Mouse (Mus musculus): ENCODE results near the gene Olfr430. TPM values are rescaled to one million over a fixed set of nuclear protein-coding genes. Genes with fewer than 3 reads are reported as not detected.
A peak's percentile ranks its signal among the peaks of the same experiment; 100 is the strongest.
"Not testable (repeated sequence)": the region's sequence is repeated elsewhere in the genome, so short reads cannot be mapped to it uniquely, and the experiment has no call there.

The Olfr430 gene
- not detected in 2 replicates for polyA plus RNA-seq (2016; fragmentation: Nextera tagmentation; extraction: Ambion mirVana)

- no peak within 1 kb of the TSS for H3K4me2 ChIP-seq (replicated peaks)
- no peaks in the 10 kb centered on the region for H3K27me3 ChIP-seq
- H3K9ac ChIP-seq (replicated peaks): no peak within 1 kb of the TSS
- H3K9me3 ChIP-seq: no peaks in the 10 kb centered on the region
- 86% methylated on average over 3 of the region's 3 CpGs for WGBS
- no peak for ATAC-seq (ENCODE audit: low FRiP score, low read depth)
- H3K4me1 ChIP-seq: no peaks in the 10 kb centered on the region
- no peak within 1 kb of the TSS for H3K4me3 ChIP-seq
- H3K27ac ChIP-seq (replicated peaks): no peak within 1 kb of the TSS
- H3K36me3 ChIP-seq: no peaks in the 10 kb centered on the region
These were observed at the start of gene Olfr430 for GRCm38 (mm10) chr1:174066305-174066704. Olfr430 (plus strand) TSS chr1:174066605.

DNA sequence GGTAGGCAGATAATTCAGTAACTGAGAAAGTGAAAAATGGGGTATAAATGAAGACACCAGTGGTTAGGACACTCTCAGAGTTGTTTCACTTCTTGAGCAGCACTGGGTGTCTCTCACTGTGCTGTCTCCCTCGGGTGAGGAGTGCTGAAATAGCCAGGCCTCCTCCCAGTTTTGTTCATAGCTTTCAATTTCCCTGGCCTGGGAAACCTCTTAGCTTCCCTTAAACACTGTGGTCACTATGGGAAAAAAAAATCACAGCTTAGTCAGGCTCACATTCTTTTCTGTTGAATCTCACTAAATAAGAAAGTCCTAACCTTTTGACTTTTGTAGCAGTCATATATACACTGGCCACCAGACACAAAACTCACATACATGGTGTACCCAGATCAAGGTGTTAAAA is 34.7 kb upstream of the Olfr430 start, which contains the start of gene Ifi205:
Gene Ifi205 (minus strand): TSS at position 113 of the 400 bp plus-strand sequence.
- WGBS: 50% methylated on average over 1 of the region's 1 CpGs
- Histone ChIP-seq H3K4me3 (no peak within 1 kb of the TSS), H3K27me3 (no peaks in the 10 kb centered on the region), H3K4me1 (no peaks in the 10 kb centered on the region), H3K4me2 (replicated peaks) (no peak within 1 kb of the TSS), H3K9ac (replicated peaks) (no peak within 1 kb of the TSS), H3K36me3 (no peaks in the 10 kb centered on the region), H3K9me3 (no peaks in the 10 kb centered on the region), H3K27ac (replicated peaks) (no peak within 1 kb of the TSS)
- no peak for ATAC-seq (ENCODE audit: low FRiP score, low read depth)

DNA sequence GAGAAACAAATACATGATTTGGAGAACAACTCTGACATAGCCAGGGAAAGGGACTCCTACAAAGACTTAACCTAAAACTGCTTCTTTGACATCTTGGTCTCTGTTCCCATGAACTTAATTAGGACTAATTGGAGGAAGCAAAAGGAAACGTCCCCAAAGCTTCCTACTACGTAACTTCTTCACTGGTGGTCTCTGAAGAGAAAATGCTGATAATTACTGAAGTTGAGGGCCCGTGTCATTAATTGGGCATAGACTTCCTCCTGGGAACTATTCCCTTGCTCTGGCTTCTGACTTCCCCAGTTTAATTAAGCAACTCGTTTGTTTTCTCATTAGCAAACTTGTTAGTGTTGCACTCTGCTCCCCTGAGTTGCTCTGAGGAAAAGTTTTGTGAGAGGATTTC is 30.6 kb upstream of the Olfr430 start:
- no peak for ATAC-seq (ENCODE audit: low FRiP score, low read depth)
- H3K4me2 ChIP-seq (replicated peaks): no peak overlapping the region
- H3K9me3 ChIP-seq: no peaks in the 10 kb centered on the region
- H3K36me3 ChIP-seq: no peaks in the 10 kb centered on the region
- H3K27ac ChIP-seq (replicated peaks): no peak overlapping the region
- no peak overlapping the region for H3K4me3 ChIP-seq
- H3K27me3 ChIP-seq: no peaks in the 10 kb centered on the region
- no peaks in the 10 kb centered on the region for H3K4me1 ChIP-seq
- 72% methylated on average over 4 of the region's 4 CpGs for WGBS
- no peak overlapping the region for H3K9ac ChIP-seq (replicated peaks)

DNA sequence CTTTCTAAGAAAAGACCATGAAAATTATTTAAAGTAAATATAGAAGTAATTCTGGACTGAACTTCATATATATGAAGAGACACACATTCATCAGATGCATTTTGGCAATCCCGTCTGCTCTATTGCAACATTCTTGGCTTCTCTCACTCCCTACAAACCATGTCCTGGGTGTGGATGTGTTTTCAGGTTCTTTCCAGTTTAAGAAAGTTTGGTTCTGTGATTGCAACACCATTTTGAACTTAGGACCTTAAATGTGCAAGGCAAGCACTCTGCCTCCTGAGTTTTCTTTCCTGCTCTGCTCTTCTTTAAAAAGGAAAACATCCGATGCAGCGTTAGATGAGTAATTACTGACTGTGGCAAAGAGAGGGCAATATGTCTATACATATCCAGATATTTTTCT is 27.9 kb upstream of the Olfr430 start:
- Histone ChIP-seq H3K4me3 (no peak overlapping the region), H3K27ac (replicated peaks) (no peak overlapping the region), H3K4me2 (replicated peaks) (no peak overlapping the region), H3K36me3 (no peaks in the 10 kb centered on the region), H3K9ac (replicated peaks) (no peak overlapping the region), H3K9me3 (no peaks in the 10 kb centered on the region), H3K4me1 (no peaks in the 10 kb centered on the region), H3K27me3 (no peaks in the 10 kb centered on the region)
- ATAC-seq (ENCODE audit: low FRiP score, low read depth): no peak
- WGBS: 90% methylated on average over 3 of the region's 3 CpGs

DNA sequence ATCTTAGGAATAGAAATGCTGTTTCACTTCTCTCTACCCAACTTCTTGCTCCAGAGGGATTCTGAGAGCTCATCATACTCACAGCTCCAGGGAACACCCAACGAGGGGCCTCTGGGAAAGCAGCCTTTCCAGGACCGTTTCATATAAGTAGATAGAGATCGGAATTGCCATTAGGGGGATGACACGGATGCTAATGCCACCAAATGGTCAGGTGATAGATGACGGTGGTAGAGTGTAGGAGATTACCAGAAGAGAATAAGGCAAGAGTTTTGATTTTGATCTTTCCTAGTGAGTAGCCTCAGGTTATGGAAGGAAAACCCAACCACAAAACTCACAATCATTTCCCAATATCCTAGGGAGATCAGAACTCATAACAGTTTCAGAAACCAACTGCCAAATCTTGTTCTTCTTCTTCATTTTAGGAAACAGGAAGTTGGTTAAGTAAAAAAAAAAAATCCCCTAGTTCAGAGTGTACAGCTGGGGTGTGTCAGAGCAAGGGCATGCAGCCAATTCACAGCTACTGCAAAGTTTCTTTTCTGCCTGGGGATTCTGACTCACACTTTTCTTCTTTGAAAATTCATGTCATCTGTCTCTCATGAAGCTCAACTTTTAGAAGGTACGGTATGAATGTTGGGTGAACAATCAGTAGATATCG is 25.8 kb upstream of the Olfr430 start, which contains the start of gene Olfr433:
Gene Olfr433 (plus strand): TSS at position 183 of the 655 bp plus-strand sequence.
- ATAC-seq (ENCODE audit: low FRiP score, low read depth): no peak
- Histone ChIP-seq H3K36me3 (no peaks in the 10 kb centered on the region), H3K4me2 (replicated peaks) (no peak within 1 kb of the TSS), H3K4me1 (no peaks in the 10 kb centered on the region), H3K9ac (replicated peaks) (no peak within 1 kb of the TSS), H3K27me3 (no peaks in the 10 kb centered on the region), H3K4me3 (no peak within 1 kb of the TSS), H3K27ac (replicated peaks) (no peak within 1 kb of the TSS), H3K9me3 (no peaks in the 10 kb centered on the region)
- 87% methylated on average over 7 of the region's 7 CpGs for WGBS

DNA sequence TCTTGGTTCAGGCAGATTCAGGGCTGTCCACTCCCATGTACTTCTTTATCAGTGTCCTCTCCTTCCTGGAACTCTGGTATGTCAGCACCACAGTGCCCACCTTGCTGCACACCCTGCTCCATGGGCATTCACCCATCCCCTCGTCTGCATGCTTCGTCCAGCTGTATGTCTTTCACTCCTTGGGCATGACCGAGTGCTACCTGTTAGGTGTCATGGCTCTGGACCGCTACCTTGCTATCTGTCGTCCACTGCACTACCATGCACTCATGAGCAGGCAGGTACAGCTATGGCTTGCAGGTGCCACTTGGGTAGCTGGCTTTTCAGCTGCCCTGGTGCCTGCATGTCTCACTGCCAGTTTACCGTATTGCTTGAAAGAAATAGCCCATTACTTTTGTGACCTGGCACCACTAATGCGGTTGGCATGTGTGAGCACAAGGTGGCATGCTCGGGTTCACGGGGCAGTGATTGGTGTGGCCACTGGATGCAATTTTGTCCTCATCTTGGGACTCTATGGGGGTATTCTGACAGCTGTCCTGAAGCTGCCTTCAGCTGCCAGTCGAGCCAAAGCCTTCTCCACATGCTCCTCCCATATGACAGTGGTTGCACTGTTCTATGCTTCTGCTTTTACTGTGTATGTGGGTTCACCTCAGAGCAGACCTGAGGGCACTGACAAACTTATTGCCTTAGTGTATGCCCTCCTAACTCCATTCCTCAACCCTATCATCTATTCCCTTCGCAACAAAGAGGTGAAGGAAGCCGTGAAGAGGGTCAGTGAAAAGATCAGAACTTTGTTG is 24.1 kb upstream of the Olfr430 start:
- ATAC-seq (ENCODE audit: low FRiP score, low read depth): 0 out of 2 replicates have a peak, but pooled peaks have one; percentile 27
- H3K9ac ChIP-seq (replicated peaks); H3K9me3 ChIP-seq; H3K27ac ChIP-seq (replicated peaks); H3K4me2 ChIP-seq (replicated peaks); H3K4me1 ChIP-seq; H3K36me3 ChIP-seq; H3K27me3 ChIP-seq; H3K4me3 ChIP-seq: not testable (repeated sequence)
- WGBS: 89% methylated on average over 12 of the region's 12 CpGs

DNA sequence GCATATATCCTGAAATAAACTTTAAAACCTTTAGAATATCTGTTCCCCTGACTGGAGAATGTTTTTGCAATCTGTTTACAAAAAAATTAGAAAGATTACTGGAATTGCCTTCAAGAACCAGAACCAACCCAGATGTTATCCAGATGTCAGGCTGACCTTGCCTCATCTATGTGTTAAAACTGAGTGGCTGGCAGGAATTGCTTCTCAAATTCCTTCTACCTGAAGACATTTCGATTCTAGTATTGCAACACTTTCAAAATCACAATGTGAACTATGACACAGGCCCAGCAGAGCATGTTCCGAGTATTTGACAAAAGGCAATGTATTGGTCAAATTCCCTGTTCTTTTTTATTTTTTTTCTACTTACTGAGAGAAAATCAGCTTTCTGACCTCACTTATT is 22.0 kb upstream of the Olfr430 start:
- H3K36me3 ChIP-seq: no peaks in the 10 kb centered on the region
- H3K4me1 ChIP-seq: no peaks in the 10 kb centered on the region
- no peak overlapping the region for H3K4me3 ChIP-seq
- 80% methylated on average over 2 of the region's 2 CpGs for WGBS
- H3K27ac ChIP-seq (replicated peaks): no peak overlapping the region
- no peaks in the 10 kb centered on the region for H3K9me3 ChIP-seq
- no peak overlapping the region for H3K4me2 ChIP-seq (replicated peaks)
- H3K27me3 ChIP-seq: no peaks in the 10 kb centered on the region
- no peak for ATAC-seq (ENCODE audit: low FRiP score, low read depth)
- H3K9ac ChIP-seq (replicated peaks): no peak overlapping the region

GRCm38 (mm10) chr1:174048227-174048626 is 18.2 kb upstream of the Olfr430 start:
- H3K9me3 ChIP-seq; H3K9ac ChIP-seq (replicated peaks); ATAC-seq (ENCODE audit: low FRiP score, low read depth); H3K27ac ChIP-seq (replicated peaks); H3K4me2 ChIP-seq (replicated peaks); H3K4me1 ChIP-seq; H3K4me3 ChIP-seq; H3K36me3 ChIP-seq; H3K27me3 ChIP-seq: not testable (repeated sequence)
- 88% methylated on average over 6 of the region's 6 CpGs for WGBS

GRCm38 (mm10) chr1:174048893-174049292 is 17.5 kb upstream of the Olfr430 start, which contains the start of gene Olfr432:
Olfr432 (plus strand) TSS chr1:174049205.
- no peak within 1 kb of the TSS for H3K4me3 ChIP-seq
- 79% methylated on average over 2 of the region's 2 CpGs for WGBS
- H3K27me3 ChIP-seq: no peaks in the 10 kb centered on the region
- no peak for ATAC-seq (ENCODE audit: low FRiP score, low read depth)
- H3K9me3 ChIP-seq: no peaks in the 10 kb centered on the region
- no peaks in the 10 kb centered on the region for H3K4me1 ChIP-seq
- no peaks in the 10 kb centered on the region for H3K36me3 ChIP-seq
- H3K27ac ChIP-seq (replicated peaks): no peak within 1 kb of the TSS
- H3K4me2 ChIP-seq (replicated peaks): no peak within 1 kb of the TSS
- no peak within 1 kb of the TSS for H3K9ac ChIP-seq (replicated peaks)

GRCm38 (mm10) chr1:174049357-174049756 is 17.0 kb upstream of the Olfr430 start:
- H3K9me3 ChIP-seq; ATAC-seq (ENCODE audit: low FRiP score, low read depth); H3K27me3 ChIP-seq; H3K4me2 ChIP-seq (replicated peaks); H3K4me3 ChIP-seq; H3K9ac ChIP-seq (replicated peaks); H3K27ac ChIP-seq (replicated peaks); H3K36me3 ChIP-seq; H3K4me1 ChIP-seq: not testable (repeated sequence)
- 79% methylated on average over 4 of the region's 4 CpGs for WGBS

DNA sequence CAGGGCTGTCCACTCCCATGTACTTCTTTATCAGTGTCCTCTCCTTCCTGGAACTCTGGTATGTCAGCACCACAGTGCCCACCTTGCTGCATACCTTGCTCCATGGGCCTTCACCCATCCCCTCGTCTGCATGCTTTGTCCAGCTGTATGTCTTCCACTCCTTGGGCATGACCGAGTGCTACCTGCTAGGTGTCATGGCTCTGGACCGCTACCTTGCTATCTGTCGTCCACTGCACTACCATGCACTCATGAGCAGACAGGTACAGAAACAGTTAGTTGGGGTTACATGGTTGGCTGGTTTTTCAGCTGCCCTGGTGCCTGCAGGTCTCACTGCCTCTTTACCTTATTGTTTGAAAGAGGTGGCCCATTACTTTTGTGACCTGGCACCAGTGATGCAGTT is 15.9 kb upstream of the Olfr430 start:
- ATAC-seq (ENCODE audit: low FRiP score, low read depth): no peak
- no peaks in the 10 kb centered on the region for H3K27me3 ChIP-seq
- WGBS: 91% methylated on average over 4 of the region's 4 CpGs

GRCm38 (mm10) chr1:174051515-174051914 is 14.9 kb upstream of the Olfr430 start:
- Histone ChIP-seq H3K4me1 (no peaks in the 10 kb centered on the region), H3K27ac (replicated peaks) (no peak overlapping the region), H3K36me3 (no peaks in the 10 kb centered on the region), H3K9me3 (no peaks in the 10 kb centered on the region), H3K9ac (replicated peaks) (no peak overlapping the region), H3K27me3 (no peaks in the 10 kb centered on the region), H3K4me3 (no peak overlapping the region), H3K4me2 (replicated peaks) (no peak overlapping the region)
- ATAC-seq (ENCODE audit: low FRiP score, low read depth): no peak
- 88% methylated on average over 4 of the region's 4 CpGs for WGBS

More for the DNA sequence above, 15.9 kb upstream of the Olfr430 start:
- H3K36me3 ChIP-seq: no peaks in the 10 kb centered on the region
- no peak overlapping the region for H3K4me2 ChIP-seq (replicated peaks)
- H3K4me1 ChIP-seq: no peaks in the 10 kb centered on the region
- H3K9me3 ChIP-seq: no peaks in the 10 kb centered on the region
- no peak overlapping the region for H3K27ac ChIP-seq (replicated peaks)
- H3K4me3 ChIP-seq: no peak overlapping the region
- H3K9ac ChIP-seq (replicated peaks): no peak overlapping the region
